Mouse (Mus musculus) cerebellum, postnatal 14 days (tissue): ENCODE results near the gene Sec14l3.
"Not testable (repeated sequence)": the region's sequence is repeated elsewhere in the genome, so short reads cannot be mapped to it uniquely, and the experiment has no call there.

ENCODE experiments used
- DNase-seq, 2 experiments: peaks; one replicate each; pipeline ENCODE4 v3.0.0; 2021; ENCODE audit warnings: mixed read lengths in 2 of 2

Sec14l3 gene

DNA sequence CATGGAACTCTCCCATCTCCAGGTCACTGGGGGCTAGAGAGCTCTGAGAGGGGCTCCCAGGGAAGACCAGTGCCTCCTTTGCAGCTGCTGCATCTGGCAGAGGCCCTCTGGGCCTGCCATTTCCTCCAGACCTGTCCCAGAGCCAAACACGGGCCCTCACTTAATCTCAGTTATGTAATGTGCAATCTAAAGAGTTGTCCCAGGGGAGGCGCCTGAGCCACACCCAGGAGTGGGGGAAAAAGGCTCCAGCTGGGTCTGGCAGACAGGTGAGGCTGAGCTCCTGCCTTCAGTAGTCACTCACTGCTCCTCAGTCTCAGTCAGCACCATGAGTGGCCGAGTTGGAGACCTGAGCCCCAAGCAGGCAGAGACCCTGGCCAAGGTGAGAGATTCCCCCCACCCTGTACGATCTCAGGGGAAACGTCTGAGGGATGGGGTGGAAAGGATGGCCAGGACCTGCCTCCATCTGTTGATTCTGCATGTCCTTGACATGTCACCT is at the start of gene Sec14l3:
TSS of gene Sec14l3 (plus strand) at position 215 of the 496 bp plus-strand sequence.
- DNase-seq, result no peak

DNA sequence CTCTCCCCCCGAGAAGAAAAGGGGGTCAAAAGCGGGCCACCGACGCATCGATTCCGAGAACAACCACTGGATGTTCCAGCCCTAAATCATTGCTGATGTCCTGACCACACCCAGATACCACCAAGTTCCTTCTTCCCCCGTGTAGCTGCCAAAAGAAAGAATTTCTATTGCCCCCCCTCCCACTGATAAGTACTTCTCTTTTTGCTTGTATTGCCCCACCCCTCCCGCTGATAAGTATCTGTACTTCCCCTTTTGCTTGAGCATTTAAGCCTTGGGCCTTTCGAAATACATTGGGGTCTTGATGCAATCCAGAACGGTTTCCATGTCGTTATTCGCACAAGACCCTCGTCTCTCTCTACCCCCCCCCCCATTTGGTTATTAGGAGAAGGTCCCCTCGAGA is 48.8 kb upstream of the Sec14l3 start:
- not testable (repeated sequence) for DNase-seq

DNA sequence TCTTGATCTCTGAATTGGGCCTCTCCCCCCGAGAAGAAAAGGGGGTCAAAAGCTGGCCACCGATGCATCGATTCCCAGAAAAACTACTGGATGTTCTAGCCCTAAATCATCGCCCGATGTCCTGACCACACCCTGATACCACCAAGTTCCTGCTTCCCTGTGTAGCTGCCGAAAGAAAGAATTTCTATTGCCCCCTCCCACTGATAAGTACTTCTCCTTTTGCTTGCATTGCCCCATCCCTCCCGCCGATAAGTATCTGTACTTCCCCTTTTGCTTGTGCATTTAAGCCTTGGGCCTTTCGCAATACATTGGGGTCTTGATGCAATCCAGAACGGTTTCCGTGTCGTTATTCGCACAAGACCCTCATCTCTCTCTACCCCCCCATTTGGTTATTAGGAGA is 42.5 kb upstream of the Sec14l3 start:
- DNase-seq, result not testable (repeated sequence)

DNA sequence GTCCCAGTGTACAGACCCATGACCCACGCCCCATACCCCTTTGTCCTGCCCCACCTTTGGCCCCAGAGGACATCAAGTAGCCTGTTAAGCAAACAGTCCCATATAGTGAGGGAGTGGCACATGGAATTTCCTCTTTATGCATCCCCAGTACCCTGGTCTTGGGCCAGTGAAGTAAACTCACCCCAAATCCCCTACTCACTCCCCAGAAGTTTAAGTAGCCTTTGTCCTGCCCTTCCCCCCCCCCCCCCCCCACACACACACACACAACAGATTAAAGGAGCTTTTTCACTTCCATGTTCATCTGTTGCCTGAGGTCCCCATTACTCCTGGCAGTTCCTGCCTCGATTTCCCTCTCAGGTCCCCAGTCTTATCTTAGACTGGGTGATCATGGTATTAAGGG is 41.3 kb upstream of the Sec14l3 start:
- no peak for DNase-seq

DNA sequence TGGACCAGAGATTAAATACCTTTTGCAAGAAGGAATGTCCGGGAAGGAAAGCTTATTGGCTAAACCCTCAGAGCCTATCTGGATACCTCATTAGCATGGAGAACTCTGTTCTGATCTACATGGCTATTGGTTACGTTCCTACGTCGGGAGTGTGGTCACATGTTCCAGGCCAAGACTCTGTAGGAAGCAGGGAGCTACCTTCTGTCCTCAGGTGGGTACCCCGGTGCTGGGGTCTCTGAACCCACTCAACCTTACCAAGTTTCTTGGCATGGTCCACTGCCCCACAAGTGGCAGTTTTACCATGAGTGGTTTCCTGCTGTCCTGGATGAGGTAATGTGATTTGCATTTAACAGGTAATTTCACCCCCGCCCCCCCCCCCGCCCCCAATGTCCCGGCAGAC is 37.6 kb upstream of the Sec14l3 start:
- no peak for DNase-seq

DNA sequence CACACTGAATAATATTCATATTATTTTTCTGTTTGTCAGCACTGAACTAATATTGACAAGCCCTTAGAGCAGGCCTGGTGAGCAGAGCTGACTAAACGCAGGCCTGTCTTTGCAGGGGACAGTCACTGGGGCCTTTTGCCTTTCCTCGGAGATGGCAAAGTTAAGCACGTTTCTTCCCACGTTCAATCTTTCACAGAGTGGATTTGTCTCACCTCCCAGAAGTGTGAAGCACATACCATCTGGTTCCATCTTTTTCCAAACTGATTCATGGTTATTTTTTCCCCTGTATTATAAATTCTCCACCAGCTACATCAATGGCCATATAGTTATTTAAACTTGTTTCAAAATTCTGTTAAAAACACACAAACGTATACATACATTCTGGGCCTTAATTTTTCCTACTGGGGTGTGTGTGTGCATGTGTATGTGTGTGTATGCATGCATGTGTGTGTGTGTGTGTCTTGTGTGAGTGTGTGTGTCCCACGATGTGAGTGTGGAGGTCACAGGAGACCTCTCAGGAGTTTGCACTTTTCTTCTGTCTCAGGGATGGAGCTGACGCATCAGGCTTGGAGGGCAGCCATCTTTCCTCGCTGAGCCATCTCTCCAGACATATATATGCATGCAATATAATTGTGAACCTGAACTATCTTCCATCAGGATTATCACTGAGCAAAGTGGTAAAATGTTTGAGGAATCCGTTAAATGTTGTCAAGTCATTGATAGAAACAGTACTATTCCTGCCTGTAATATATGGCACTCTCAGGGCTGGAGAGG is 36.9 kb upstream of the Sec14l3 start:
- no peak for DNase-seq

DNA sequence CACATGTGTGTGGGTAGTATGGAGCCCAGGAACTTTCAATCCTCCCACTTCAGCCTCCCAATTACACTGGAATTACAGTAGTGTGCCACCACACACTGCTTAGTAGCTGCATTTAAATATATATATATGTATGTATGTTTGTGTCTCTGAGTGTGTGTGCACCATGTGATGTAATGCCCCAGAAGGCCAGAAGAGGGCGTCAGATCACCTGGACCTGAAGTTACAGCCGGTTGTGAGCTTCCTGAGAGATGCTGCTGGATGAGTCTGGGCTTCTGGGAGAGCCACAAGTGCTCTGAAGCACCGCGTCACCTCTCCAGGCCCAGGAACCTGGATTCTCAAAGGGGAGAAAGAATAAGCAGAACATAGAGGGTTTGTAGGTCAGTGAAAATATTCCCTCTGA is 35.3 kb upstream of the Sec14l3 start:
- DNase-seq, result no peak

DNA sequence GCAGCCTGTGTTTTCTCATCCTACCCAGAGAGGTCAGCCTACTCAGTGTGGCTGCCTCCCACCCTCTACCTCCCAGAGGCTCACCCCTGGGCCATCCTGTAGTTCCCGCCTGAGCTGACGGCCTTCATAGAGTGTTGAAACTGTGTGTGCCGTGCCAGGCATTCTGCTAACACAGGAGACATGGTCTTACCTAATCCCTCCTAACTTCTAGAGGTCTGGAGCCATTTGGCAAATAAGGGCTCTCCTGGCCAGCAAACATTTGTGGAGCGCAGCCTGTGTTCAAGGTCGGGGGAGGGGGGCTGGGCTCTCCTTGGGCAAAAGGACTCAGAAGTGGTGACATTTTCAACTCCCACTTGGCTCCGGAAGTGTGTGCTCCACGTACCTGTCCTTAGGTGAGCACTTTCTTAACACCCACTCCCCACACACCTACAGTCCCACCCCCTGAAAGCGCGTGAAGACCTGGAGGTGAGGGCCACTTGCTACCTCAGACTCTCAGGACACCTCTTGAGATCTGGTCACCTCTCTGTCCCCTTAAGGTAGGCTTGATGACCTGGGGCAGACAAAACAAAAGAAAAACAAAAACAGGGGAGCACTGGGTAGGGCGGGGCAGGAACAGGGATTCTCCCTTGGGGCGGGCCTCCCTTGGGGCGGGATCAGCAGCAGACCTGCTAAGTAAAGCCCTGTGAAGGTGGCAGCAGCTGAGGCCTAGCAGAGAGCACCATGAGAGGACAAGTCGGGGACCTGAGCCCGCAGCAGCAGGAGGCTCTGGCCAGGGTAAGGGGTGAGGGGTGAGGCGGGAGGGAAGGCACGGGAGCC is 33.3 kb upstream of the Sec14l3 start, which contains the start of gene Sec14l4:
TSS of gene Sec14l4 (plus strand) at position 337 of the 816 bp plus-strand sequence.
- DNase-seq, result no peak

DNA sequence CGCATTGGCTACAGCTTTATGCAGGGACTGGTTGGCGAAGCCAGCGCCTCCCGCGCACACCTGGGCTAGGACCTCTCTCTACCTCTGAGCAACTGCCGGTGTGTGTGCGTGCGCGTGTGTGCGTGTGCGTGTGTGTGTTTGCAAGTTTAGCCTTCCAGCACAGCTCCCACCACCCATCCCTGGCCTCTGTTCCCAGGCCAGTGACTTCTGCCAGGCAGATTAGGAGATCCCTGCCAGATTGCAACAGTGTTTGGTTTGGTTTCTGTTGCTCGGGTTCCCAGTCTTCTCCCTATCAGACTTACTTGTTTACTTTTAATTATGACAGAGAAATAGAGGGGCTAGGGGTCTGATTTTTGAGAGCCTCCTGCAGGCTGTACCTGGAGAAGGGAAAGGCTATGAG is 32.7 kb upstream of the Sec14l3 start:
- no peak for DNase-seq

DNA sequence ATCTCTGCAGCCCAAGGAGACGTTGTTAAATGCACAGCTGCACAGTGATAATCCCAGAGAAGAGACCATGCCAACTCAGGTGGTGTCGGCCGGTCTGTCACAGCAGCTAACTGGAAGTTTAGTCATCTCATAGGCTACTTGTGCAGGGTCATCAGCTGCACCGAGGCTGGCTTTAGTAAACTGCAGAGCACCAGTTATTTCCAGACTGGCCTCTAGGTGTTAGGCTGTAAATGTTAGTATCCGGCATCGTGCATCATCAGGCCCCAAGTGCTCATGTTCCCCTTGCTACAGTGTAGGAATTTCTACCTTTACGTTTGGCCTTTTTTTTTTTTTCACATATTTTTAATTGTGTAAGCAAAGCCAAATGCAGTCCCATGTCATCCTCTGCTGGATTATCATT is 31.2 kb upstream of the Sec14l3 start:
- DNase-seq, result no peak

DNA sequence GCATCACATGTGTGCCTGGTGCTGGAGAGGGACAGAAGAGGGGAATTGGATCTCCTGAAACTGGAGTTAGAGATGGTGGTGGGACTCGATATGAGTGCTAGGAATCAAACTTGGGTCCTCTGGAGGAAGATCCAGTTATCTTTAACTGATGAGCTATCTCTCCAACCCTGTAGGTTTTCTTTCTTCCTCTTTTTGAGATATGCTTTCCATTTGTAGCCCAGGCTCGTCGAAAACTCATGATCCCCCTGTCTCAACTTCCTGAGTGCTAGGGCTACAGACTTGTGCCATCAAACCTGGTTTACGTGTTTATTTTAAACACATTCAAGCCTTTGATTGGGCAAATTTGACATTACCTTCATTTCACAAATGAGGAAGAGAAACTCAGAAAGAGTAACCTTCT is 30.5 kb upstream of the Sec14l3 start:
- no peak for DNase-seq

DNA sequence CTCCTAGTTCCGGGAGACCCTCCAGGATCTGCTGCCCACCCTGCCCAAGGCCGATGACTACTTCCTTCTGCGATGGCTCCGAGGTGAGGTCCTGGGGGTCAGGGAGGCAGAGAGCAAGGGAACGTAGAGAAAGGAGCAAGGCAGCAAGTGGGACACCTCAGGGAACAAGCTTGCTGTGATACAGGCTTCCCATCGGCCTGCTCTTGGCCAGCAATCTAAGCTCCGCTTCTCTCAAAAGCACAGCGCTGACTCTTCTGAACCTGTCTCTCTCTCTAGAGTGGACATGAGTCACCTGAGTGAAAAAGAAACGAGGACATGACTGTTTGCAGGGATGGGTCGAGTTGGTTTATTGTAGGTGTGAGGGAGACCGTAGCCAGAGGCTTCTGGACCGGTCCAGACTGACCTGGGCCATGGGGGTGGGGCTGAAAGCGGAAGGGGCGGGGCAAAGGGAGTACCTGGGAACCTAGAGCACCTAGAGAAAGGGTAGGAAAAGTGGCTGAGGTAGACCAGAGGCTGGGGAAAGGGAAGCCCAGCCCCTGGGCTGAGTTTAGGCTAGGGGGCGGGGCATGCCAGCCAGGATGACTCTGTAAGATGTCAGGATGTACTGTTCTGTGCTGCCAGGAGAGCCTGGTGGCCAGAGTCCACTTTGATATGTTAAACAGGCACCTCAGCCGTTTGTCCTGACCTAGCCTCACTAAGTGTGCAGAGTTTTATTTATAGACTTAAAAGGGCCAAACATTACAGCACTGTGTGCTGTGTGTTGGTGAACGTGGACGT is 29.3 kb upstream of the Sec14l3 start:
- no peak for DNase-seq

DNA sequence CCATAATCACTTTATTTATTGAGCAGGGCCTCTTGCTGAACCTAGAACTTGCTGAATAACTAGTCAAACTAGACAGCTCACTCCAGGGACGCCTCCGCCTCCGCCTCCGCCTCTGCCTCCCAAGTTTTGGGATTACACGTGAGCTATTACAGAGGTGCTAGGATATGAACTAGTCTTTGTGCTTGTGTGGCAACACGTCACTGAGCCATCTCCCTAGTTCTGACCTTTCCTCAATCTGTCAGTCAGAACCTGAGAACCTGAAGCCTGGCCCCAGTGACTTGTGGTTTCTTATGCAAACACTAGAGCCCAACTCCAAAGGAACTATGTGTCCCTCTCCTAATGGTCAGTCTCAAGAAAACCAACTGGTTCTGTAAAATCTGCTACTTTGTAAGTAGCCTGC is 28.7 kb upstream of the Sec14l3 start:
- no peak for DNase-seq

DNA sequence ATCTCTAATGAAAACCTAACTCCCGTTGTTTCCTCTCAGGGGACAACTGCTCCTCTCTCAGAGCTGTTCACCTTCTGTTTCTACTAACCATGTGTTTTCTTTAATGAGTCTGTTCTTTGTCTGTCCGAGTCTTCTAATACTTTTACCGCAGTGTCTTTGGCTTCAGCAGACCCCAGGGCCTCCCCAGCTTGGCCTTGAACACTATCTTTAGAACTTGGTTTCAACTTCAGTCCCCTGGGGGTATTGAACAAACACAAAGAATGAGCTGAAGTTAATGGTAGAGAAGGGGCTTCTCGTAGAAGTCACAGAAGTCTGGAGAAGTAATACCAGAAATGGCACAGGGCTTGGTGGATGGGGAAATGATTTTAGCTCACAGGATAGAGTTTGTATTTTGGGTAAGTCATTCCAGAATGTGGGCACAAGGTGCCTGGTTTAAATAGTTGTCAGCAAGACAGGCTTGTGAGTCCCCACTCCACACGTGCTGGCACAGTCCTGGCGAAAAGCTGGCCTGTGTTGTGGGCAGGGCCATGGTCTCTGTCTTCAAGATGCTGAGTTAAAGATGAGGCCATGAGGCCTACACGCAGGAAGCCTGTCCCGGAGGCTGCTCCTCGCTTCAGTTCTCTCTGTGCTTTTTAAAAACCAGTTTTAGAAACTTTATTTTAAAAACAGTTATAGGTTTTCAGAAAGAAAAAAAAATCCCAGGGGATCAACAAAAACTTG is 28.1 kb upstream of the Sec14l3 start:
- no peak for DNase-seq

DNA sequence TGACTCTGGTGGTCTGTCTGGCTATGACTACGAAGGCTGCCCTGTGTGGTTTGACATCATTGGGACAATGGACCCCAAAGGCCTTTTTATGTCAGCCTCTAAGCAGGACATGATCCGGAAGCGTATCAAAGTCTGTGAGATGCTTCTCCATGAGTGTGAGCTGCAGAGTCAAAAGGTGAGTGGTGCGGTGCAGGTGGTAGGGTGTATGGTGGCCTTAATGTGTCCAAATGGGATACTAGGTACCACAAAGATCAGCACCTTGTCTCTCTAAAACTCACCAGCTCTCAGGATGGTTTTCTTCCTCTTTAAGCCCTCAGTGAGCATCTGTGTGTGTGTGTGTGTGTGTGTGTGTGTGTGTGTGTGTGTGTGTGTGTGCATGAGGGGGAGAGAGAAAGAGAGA is 24.7 kb upstream of the Sec14l3 start:
- no peak for DNase-seq

DNA sequence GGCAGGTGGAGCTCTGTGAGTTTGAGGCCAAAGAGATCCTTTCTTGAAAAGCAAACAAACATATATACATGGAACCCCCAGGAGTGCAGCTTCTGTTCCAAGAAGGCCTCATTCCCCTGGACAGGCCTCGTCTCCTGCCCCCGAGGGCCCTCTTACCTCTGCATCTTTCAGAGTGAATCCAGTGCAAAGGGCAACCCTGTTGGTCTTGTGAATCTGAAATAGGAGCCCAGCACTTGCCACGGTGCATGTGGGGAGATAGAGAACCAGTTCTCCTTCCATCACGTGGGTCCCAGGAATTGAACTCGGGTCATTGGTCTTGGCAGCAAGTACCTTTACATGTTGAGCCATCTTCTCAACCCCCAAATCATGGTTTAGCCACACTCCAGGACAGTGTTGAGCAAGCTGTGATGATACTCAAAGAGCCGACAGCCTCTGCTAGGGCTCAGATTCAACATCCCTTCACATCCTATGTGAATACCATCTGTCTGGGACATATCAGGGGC is 23.5 kb upstream of the Sec14l3 start:
- no peak for DNase-seq

DNA sequence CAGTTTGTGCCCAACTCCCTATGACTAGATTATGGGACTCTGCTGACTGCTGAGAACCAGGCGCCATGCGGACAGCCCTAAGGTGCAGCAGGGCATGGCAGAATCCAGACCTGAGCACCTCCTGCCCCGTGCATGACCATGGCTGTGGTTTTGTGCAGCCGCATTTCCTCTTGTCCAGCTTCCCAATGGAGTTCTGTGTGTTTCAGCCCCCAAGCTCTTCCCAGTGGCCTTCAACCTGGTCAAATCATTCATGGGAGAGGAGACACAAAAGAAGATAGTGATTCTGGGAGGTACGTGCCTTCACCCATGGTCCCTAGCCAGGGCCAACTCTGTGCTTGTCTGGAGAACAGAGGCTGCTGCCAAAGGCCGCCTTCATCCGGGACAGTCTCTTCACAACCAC is 21.6 kb upstream of the Sec14l3 start:
- DNase-seq, result no peak

DNA sequence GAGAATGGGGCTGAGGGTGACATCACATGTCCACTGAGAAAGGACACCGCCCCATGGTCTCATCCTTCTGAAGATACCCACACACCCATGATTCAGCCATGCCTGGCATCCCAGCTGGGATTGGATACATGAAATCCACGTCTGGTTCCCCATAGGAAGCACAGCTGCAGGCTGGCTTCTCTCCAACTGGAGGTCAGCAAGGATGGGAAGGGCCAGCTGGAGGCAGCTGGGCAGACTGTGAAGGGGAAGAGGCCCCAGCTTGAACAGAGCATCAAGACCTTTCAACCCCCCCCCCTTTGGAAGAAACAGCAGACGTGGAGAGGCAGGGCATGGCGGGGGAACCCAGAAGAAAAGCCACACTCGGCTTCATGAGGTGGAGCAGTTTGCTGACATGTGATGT is 18.1 kb upstream of the Sec14l3 start:
- DNase-seq, result no peak

DNA sequence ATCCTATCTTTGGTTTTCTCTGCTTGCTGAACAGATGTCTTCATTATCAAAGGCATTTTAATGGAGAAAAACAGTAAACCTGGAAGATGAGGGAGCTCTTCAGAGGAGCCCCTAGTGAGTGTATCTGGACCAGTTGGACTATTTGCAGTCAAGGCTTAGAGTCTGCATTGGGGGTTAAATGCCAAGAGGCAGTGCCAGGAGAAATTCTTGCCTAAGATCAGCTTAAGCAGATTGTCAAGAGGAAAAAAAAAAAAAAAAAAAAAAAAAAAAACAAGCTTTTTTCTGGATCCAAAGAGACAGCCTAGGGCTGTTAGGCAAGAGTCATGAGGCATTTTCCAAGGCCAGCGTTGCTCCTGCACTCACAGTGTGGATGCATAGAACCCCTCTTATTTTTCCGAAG is 16.9 kb upstream of the Sec14l3 start:
- DNase-seq, result no peak

DNA sequence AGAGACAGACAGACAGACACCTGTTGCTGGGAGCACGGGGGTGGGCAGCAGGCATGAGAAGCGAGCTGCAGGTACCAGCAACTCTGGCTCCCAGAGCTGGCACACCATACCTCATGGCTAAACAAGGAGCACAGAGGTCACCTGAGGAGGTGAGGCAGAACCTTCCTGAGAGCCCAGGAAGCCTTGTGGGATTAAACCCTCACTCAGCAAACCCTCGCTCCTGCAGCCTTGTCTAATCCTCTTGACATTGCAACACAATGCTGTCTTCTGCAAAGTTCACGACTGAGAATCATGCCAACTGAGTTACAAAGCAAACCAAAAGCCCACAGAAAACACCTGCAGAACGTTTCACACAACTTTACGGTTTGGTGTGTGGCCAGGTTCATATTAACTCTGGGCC is 16.2 kb upstream of the Sec14l3 start:
- no peak for DNase-seq

DNA sequence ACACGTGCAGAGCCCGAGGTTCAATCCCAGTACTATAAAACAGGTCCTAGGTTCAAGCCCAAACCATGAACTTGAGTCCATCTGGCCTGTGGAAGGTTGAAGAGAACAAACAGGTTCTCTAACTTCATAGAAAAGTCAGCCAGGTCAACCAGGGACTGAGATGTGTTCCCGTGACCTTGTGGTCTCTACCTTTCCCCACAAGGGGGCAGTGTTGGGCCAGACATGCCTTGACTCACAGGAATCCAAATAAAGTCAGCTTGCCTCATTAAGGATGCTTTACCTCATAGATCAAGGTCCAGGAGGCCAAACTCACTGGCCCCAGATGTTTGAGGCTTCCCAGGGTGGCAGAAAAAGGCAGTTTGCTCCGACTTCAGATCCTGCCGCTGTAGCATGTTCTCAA is 11.1 kb upstream of the Sec14l3 start:
- peak; percentile 85 to 91 for DNase-seq

DNA sequence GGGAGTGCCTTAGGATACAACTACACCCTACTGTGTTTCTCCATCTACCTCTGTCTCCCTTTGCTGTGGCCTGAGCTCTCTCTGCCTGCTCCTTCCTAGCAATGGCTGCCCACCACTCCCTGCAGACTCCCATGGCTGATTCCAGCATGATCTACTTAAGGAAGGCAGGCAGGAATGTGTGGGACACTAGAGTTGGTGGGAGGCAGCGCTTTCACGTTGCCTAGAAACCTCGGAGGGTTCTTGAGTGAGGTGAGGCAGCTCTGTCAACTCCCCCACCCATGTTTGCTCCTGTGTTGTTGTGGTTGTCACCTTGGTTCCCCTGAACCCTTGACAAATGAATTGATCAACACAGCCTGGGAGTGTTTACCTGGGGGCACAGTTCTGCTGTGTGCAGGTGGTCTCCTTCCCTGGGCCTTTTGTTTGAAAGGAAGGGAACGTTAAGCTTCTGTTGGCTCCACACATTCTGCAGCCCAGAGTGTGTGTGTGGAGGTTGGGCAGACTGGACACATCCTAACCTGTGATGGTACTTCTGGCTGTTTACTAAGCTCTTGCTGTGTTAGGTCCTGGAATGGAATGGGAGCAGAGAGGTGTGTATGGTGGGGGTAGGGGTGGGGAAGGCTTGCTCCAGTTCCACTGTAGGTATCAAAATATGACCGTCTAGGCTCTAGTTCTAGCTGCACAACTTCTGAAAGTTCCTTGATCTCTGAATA is 3.6 kb upstream of the Sec14l3 start:
- no peak for DNase-seq
